Mouse (Mus musculus) natural killer cell, adult 2 months (primary cell): ENCODE measurements around the gene Krtap5-1.
"Not testable (repeated sequence)": the region's sequence is repeated elsewhere in the genome, so short reads cannot be mapped to it uniquely, and the experiment has no call there.

Experiments used
- DNase-seq, 2 experiments: peaks; one replicate each; pipeline ENCODE4 v3.0.0; 2022; ENCODE audit warnings: low spot score in 2 of 2

Krtap5-1 gene

DNA sequence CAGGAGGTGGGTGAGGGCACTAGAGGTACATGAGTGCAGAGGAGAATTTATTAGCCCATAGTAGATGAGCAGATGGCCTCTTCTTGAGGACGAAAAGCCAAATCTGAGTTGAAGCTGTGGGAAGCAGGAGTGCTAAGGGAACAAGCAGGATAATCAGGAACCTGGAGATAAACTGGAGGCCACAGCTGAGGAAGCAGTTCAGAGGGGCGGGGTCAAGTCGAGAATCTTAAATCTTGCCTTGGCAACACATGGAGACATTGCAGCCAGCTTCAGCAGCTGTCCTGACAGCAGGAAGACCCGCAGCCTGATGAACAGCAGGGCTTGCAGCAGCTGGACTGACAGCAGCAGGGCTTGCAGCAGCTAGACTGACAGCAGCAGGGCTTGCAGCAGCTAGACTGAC, 810 bp downstream of the Krtap5-1 start:
- DNase-seq = not testable (repeated sequence)

DNA sequence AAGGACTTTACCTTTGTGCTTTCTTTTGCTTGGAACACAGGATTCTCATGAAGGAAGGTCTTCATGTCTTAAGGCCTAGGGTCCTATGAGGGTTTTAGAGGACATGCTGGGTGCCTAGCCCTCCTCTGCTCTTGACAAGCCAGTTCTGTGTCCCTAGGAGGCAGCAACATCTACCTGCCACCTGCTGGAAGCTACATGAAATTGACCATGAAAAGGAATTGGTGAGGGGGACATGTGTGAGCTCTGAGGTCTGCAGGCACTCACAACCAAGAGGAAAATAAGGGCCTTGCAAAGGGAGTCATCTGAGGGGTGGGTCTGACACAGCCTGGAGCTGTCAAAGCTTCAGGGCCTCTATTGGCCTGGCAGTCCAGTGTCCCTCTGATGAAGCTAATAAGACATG, 1.5 kb downstream of the Krtap5-1 start:
- no peak for DNase-seq

DNA sequence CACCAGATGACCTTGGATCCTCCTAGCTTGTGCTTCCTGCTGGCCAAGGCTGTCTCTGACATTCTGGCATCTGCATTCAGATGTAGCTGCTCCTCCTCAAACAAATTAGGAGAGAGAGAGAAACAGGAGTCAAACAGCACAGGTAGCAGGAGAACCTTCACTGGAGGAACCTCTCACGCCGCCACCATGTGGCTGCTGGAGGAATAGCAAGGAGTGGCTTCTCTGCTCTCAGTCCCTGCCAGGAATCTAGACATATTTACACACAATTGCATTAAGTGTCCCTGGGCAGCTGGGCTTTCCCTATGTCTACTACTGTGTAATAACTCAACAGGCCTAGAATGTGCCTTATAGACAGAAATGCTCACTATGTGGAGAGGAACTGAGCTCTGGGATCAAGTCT, 3.1 kb downstream of the Krtap5-1 start:
- DNase-seq = not testable (repeated sequence)

DNA sequence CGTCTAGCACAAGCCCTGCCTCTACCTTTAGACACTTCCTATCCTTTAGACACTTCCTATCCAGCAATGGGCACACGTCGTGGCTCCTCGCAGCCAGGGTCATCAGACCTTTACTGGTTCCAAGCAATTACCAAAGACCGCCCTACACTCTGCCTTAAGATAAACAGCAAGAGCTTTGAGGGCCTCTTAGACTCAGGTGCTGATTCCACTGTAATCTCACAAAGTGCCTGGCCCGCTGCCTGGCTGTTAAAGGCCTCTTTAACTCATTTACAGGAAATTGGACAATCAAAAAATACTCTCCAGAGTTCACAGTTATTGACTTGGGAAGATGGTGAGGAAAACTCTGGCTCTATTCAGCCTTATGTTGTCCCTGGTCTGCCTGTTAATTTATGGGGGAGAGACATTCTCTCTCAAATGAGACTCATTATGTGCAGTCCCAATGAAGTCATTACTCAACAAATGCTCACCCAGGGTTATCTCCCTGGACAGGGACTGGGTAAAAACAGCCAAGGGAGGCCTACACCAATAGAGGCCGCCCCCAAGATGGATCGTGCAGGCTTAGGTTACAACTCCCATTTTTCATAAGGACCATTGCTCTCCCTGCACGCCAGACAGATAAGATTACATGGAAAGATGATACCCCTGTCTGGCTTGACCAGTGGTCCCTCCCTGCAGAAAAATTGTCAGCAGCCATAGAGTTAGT, 10.9 kb downstream of the Krtap5-1 start:
- DNase-seq = not testable (repeated sequence)

DNA sequence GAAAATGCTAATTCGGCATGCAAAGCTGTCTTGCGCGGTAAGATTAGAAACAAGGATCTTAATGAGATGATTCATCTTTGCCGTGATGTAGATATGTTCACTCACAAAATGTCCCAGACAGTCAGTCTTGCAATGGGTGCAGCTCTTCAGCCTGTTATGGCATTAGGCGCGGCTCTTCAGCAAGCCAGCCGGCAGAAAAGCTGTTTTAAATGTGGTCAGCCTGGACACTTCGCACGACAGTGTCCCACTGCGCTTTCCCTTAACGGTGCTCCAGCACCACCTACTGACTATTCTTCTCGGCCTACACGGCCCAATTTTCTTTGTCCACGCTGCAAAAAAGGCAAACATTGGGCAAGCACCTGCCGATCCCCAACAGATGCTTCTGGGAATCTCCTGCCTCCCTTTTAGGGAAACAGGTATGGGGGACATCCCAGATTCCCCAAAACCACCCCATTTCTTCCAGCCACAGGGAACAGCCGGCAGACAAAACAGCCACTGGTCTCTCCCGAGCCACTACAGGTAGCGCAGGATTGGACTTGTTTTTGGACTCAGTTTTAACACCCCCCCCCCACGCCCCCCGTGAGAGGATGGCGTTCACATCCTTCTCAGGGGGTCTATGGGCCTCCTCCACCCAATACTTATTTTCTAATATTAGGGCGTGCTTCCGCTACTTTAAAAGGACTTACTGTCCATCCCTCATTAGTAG, 11.6 kb downstream of the Krtap5-1 start:
- no peak for DNase-seq

DNA sequence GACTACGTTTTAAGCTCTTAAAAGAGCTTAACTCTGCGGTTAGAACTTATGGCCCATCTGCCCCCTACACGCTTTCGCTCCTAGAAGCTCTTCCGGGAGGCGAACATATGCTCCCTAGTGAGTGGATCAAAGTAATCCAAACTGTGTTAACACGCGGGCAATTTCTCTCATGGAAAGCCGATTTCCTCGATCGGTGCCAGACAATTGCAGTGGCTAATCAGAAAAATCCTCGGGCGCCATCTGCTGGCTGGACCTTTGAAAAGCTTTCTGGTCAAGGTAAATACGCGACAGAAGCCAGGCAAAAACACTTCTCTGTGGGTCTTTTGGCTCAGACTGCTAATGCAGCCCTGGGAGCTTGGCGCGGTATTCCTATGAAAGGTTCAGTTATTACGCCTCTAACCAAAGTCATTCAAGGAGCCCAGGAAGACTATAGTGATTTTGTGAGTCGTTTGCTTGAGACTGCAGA, 12.3 kb downstream of the Krtap5-1 start:
- peak; percentile 78 to 85 for DNase-seq

DNA sequence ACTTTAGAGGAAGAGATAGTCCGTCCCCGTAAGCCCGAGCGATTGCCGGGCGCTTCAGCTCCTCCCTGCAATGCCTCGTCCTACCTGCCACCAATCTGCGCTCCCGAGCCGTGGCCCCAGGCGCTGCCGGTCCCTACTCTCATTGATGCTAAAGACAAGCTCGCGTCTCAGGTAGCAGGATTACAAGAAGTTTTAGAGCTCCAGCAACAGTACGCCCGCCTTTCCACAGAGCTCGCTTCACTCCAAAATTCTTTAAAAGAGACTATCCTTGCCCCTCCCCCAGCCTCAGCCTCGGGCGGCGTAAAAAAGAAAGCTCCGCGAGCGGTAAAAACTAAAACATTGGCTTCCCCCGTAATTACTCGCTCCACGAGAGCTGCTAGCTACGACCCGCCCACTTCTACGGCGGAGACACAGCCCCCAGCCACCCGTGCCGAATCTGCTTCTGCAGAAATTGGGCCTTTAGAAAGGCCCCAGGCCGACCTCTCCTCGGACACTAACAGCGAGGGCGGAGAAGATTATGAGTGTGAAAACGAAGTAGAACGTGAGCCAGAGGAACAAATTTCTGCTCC, 12.8 kb downstream of the Krtap5-1 start:
- DNase-seq = peak; percentile 42 to 55

DNA sequence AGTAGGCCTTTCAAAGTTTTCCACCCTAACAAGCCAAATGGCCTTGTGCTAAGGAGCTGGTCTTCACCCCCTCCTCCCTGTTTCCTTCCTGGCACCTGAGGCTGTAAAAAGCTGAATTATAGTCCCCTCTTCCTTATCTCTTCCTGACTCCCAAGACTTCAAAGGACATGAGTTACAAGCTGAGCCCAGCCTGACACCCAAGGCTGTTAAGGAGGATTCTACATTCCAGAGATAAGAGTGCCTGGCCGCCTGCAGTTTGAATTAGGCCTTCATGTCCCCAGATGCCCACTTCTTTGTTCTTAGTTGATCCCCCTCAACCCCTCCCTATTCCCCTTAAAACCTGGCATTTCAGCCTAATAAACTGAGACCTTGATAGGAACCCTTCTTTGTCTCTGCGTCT, 14.1 kb downstream of the Krtap5-1 start:
- not testable (repeated sequence) for DNase-seq

DNA sequence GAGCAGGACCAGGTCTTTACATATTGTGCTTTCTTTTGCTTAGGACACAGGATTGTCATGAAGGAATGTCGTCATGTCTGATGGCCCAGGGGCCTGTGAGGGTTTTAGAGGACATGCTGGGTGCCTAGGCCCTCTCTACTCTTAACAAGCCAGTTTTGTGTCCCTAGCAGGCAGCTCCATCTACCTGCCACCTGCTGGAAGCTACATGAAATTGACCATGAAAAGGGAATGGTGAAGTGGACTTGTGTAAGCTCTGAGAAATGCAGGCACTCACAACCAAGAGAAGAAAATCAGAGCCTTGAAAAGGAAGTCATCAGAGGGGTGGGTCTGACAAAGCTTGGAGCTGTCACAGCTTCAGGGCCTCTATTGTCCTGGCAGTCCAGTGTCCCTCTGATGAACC, 17.6 kb downstream of the Krtap5-1 start:
- DNase-seq = not testable (repeated sequence)

DNA sequence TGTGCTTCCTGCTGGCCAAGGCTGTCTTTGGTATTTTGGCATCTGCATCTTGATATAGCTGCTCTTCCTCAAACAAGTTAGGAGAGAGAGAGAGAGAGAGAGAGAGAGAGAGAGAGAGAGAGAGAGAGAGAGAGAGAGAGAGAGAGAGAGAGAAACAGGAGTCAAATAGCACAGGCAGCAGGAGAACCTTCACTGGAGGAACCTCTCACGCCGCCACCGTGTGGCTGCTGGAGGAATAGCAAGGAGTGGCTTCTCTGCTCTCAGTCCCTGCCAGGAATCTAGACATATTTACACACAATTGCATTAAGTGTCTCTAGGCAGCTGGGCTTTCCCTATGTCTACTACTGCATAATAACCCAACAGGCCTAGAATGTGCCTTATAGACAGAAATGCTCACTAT, 18.7 kb downstream of the Krtap5-1 start:
- DNase-seq = peak; percentile 19 to 30

DNA sequence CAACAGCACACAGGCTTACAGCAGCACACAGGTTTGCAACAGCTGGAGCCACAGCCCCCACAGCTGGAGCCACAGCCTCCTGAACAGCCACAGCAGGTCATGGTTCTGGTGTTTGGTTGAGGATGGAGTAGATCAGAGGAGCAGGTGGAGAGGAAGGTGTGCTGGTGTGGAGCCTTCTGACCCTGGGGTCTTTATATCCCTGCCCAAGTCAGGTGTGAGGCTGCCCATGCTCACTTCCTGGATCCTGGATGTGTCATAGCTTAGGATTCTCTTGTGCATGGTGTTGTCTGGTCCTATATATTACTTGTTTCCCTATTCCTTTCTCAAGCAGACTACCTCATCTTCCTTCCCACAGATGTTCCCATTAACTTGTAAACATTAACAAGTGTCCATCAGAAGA, 22.7 kb downstream of the Krtap5-1 start, which contains the start of gene Gm4559:
Gene Gm4559, minus strand, starts transcription at position 101 of the 400 bp plus-strand sequence.
- not testable (repeated sequence) for DNase-seq

DNA sequence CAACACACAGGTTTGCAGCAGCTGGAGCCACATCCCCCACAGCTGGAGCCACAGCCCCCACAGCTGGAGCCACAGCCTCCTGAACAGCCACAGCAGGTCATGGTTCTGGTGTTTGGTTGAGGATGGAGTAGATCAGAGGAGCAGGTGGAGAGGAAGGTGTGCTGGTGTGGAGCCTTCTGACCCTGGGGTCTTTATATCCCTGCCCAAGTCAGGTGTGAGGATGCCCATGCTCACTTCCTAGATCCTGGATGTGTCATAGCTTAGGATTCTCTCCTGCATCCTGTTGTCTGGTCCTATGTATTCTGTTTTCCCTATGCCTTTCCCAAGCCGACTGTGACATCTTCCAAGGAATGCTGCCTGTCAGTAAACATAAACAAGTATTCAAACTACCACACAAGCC, 38.7 kb downstream of the Krtap5-1 start, which contains the start of gene Gm2431:
Gene Gm2431, minus strand, starts transcription at position 101 of the 400 bp plus-strand sequence.
- not testable (repeated sequence) for DNase-seq

DNA sequence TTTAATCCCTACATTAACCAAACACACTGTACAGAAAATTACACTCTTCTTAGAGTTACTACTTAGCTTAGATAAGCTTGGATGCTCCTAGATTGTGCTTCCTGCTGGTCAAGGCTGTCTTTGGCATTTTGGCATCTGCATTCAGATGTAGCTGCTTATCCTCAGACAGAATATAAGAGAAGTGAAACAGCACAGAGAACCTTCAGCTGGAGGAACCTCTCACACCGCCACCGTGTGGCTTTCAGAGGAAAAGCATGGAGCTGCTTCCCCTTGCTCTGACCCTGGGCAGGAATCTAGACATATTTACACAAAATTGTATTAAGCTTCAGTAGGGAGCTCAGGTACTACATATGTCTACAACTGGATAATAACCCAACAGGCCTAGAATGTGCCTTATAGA, 41.4 kb downstream of the Krtap5-1 start:
- DNase-seq = peak in 1 of 2 experiments; percentile 7

DNA sequence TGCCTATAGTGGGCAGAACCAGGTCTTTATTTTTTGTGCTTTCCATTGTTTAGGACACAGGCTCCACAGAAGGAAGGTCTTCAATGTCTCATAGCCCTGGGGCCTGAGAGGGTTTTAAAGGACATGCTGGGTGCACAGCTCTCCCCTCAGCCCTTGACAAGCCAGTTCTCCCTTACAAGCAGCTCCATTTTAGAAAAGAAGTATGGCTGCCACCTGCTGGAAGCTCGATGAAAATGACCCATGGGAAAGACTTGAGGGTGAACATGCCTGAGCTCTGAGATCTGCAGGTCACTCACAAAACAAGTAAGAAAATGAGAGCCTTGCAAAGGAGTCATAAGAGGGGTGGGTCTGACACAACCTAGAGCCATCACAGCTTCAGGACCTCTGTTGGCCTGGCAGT, 47.1 kb downstream of the Krtap5-1 start:
- no peak for DNase-seq
